Mouse (Mus musculus): ENCODE measurements around the gene Mapre3. TPM values are rescaled to one million over a fixed set of nuclear protein-coding genes. Genes with fewer than 3 reads are reported as not detected.

Gene Mapre3
- polyA plus RNA-seq, 1 experiment from 2014 or later = 22.4 TPM

- Histone ChIP-seq H3K27ac (ENCODE audit: low read length) (no peak overlapping the region), H3K4me3 (ENCODE audit: low read length) (peak overlapping the region; percentile 67; the same call in 1 of the 2 replicates), H3K4me2 (ENCODE audit: low read depth, low read length) (peak overlapping the region; percentile 87), H3K4me1 (replicated peaks; ENCODE audit: control insufficient read depth, insufficient read depth, low read length) (peaks cover 13% of the 10 kb centered on the region), H3K27me3 (ENCODE audit: control insufficient read depth, insufficient read depth, low read depth, low read length) (no peaks in the 10 kb centered on the region), H3K9me3 (ENCODE audit: control insufficient read depth, low read length) (no peaks in the 10 kb centered on the region), H3K9ac (ENCODE audit: low read length) (peak overlapping the region; percentile 83; the same call in 1 of the 2 replicates), H3K36me3 (ENCODE audit: control insufficient read depth, insufficient read depth, low read length) (no peaks in the 10 kb centered on the region)
- 29% methylated on average over 4 of the region's 4 CpGs for WGBS
- no peak for ATAC-seq (ENCODE audit: low read depth)
Observed at GRCm38 (mm10) chr5:30886209-30886608, 71.8 kb downstream of the Mapre3 start.

GRCm38 (mm10) chr5:30886731-30887130, 72.3 kb downstream of the Mapre3 start:
- H3K36me3 ChIP-seq (ENCODE audit: control insufficient read depth, insufficient read depth, low read length) = no peaks in the 10 kb centered on the region
- H3K27ac ChIP-seq (ENCODE audit: low read length) = peak overlapping the region; percentile 99
- WGBS = 18% methylated on average over 5 of the region's 5 CpGs
- H3K9me3 ChIP-seq (ENCODE audit: control insufficient read depth, low read length) = no peaks in the 10 kb centered on the region
- ATAC-seq (ENCODE audit: low read depth) = no peak
- H3K4me2 ChIP-seq (ENCODE audit: low read depth, low read length) = peak overlapping the region; percentile 87
- peak overlapping the region; percentile 83 for H3K9ac ChIP-seq (ENCODE audit: low read length)
- peak overlapping the region; percentile 67 for H3K4me3 ChIP-seq (ENCODE audit: low read length)
- H3K4me1 ChIP-seq (replicated peaks; ENCODE audit: control insufficient read depth, insufficient read depth, low read length) = peaks cover 13% of the 10 kb centered on the region
- no peaks in the 10 kb centered on the region for H3K27me3 ChIP-seq (ENCODE audit: control insufficient read depth, insufficient read depth, low read depth, low read length)

GRCm38 (mm10) chr5:30887331-30887761, 72.9 kb downstream of the Mapre3 start:
- WGBS = under 1% methylated on average over 19 of the region's 19 CpGs
- Histone ChIP-seq H3K4me3 (ENCODE audit: low read length) (peak overlapping the region; percentile 67), H3K27me3 (ENCODE audit: control insufficient read depth, insufficient read depth, low read depth, low read length) (no peaks in the 10 kb centered on the region), H3K4me2 (ENCODE audit: low read depth, low read length) (peak overlapping the region; percentile 87), H3K36me3 (ENCODE audit: control insufficient read depth, insufficient read depth, low read length) (no peaks in the 10 kb centered on the region; the same call in 1 of the 2 replicates), H3K9me3 (ENCODE audit: control insufficient read depth, low read length) (no peaks in the 10 kb centered on the region), H3K27ac (ENCODE audit: low read length) (peak overlapping the region; percentile 99), H3K4me1 (replicated peaks; ENCODE audit: control insufficient read depth, insufficient read depth, low read length) (peaks cover 13% of the 10 kb centered on the region), H3K9ac (ENCODE audit: low read length) (peak overlapping the region; percentile 83)
- peak; percentile 50 for ATAC-seq (ENCODE audit: low read depth)

GRCm38 (mm10) chr5:30887858-30888336, 73.5 kb downstream of the Mapre3 start:
- Histone ChIP-seq H3K9ac (ENCODE audit: low read length) (peak overlapping the region; percentile 83), H3K4me1 (replicated peaks; ENCODE audit: control insufficient read depth, insufficient read depth, low read length) (peaks cover 13% of the 10 kb centered on the region), H3K9me3 (ENCODE audit: control insufficient read depth, low read length) (no peaks in the 10 kb centered on the region), H3K4me2 (ENCODE audit: low read depth, low read length) (peak overlapping the region; percentile 87), H3K27ac (ENCODE audit: low read length) (peak overlapping the region; percentile 99), H3K36me3 (ENCODE audit: control insufficient read depth, insufficient read depth, low read length) (peaks cover 6% of the 10 kb centered on the region), H3K4me3 (ENCODE audit: low read length) (peak overlapping the region; percentile 67), H3K27me3 (ENCODE audit: control insufficient read depth, insufficient read depth, low read depth, low read length) (no peaks in the 10 kb centered on the region)
- under 1% methylated on average over 28 of the region's 28 CpGs for WGBS
- peak; percentile 88 for ATAC-seq (ENCODE audit: low read depth)

GRCm38 (mm10) chr5:30888337-30889087, 74.1 kb downstream of the Mapre3 start, which contains the start of gene Agbl5:
Agbl5 (plus strand) TSS chr5:30888694.
- Histone ChIP-seq H3K27ac (ENCODE audit: low read length) (peak within 1 kb of the TSS; percentile 99), H3K4me2 (ENCODE audit: low read depth, low read length) (peak within 1 kb of the TSS; percentile 87), H3K9ac (ENCODE audit: low read length) (peak within 1 kb of the TSS; percentile 83), H3K4me1 (replicated peaks; ENCODE audit: control insufficient read depth, insufficient read depth, low read length) (peaks cover 13% of the 10 kb centered on the region), H3K36me3 (ENCODE audit: control insufficient read depth, insufficient read depth, low read length) (peaks cover 9% of the 10 kb centered on the region), H3K4me3 (ENCODE audit: low read length) (peak within 1 kb of the TSS; percentile 67), H3K9me3 (ENCODE audit: control insufficient read depth, low read length) (no peaks in the 10 kb centered on the region), H3K27me3 (ENCODE audit: control insufficient read depth, insufficient read depth, low read depth, low read length) (no peaks in the 10 kb centered on the region)
- WGBS = under 1% methylated on average over 42 of the region's 42 CpGs
- ATAC-seq (ENCODE audit: low read depth) = peak; percentile 88

GRCm38 (mm10) chr5:30889088-30889754, 74.8 kb downstream of the Mapre3 start:
- H3K9ac ChIP-seq (ENCODE audit: low read length) = peak overlapping the region; percentile 77
- H3K4me1 ChIP-seq (replicated peaks; ENCODE audit: control insufficient read depth, insufficient read depth, low read length) = peaks cover 13% of the 10 kb centered on the region
- peak overlapping the region; percentile 67 for H3K4me3 ChIP-seq (ENCODE audit: low read length)
- H3K27ac ChIP-seq (ENCODE audit: low read length) = peak overlapping the region; percentile 99
- peak overlapping the region; percentile 87 for H3K4me2 ChIP-seq (ENCODE audit: low read depth, low read length)
- peaks cover 9% of the 10 kb centered on the region for H3K36me3 ChIP-seq (ENCODE audit: control insufficient read depth, insufficient read depth, low read length)
- WGBS = under 1% methylated on average over 39 of the region's 42 CpGs
- ATAC-seq (ENCODE audit: low read depth) = peak; percentile 41
- H3K9me3 ChIP-seq (ENCODE audit: control insufficient read depth, low read length) = no peaks in the 10 kb centered on the region
- no peaks in the 10 kb centered on the region for H3K27me3 ChIP-seq (ENCODE audit: control insufficient read depth, insufficient read depth, low read depth, low read length)

- H3K4me1 ChIP-seq (replicated peaks; ENCODE audit: control insufficient read depth, insufficient read depth, low read length) = peaks cover 13% of the 10 kb centered on the region
- no peak overlapping the region for H3K27ac ChIP-seq (ENCODE audit: low read length)
- H3K9ac ChIP-seq (ENCODE audit: low read length) = peak overlapping the region; percentile 12; the same call in 1 of the 2 replicates
- H3K9me3 ChIP-seq (ENCODE audit: control insufficient read depth, low read length) = no peaks in the 10 kb centered on the region
- peak overlapping the region; percentile 67 for H3K4me3 ChIP-seq (ENCODE audit: low read length)
- no peaks in the 10 kb centered on the region for H3K27me3 ChIP-seq (ENCODE audit: control insufficient read depth, insufficient read depth, low read depth, low read length)
- no peak for ATAC-seq (ENCODE audit: low read depth)
- peak overlapping the region; percentile 87 for H3K4me2 ChIP-seq (ENCODE audit: low read depth, low read length)
- peaks cover 17% of the 10 kb centered on the region for H3K36me3 ChIP-seq (ENCODE audit: control insufficient read depth, insufficient read depth, low read length)
- 59% methylated on average over 7 of the region's 7 CpGs for WGBS
Observed at GRCm38 (mm10) chr5:30890375-30890774, 75.9 kb downstream of the Mapre3 start.

GRCm38 (mm10) chr5:30901860-30902259, 87.4 kb downstream of the Mapre3 start:
- H3K9ac ChIP-seq (ENCODE audit: low read length) = no peak overlapping the region
- no peak for ATAC-seq (ENCODE audit: low read depth)
- 86% methylated on average over 5 of the region's 5 CpGs for WGBS
- H3K4me1 ChIP-seq (replicated peaks; ENCODE audit: control insufficient read depth, insufficient read depth, low read length) = peaks cover 17% of the 10 kb centered on the region
- H3K4me2 ChIP-seq (ENCODE audit: low read depth, low read length) = no peak overlapping the region
- no peak overlapping the region for H3K4me3 ChIP-seq (ENCODE audit: low read length)
- H3K9me3 ChIP-seq (ENCODE audit: control insufficient read depth, low read length) = no peaks in the 10 kb centered on the region
- H3K27me3 ChIP-seq (ENCODE audit: control insufficient read depth, insufficient read depth, low read depth, low read length) = no peaks in the 10 kb centered on the region
- peaks cover 29% of the 10 kb centered on the region for H3K36me3 ChIP-seq (ENCODE audit: control insufficient read depth, insufficient read depth, low read length)
- no peak overlapping the region for H3K27ac ChIP-seq (ENCODE audit: low read length)
